Mouse (Mus musculus): ENCODE results near the gene Zfp750. TPM values are rescaled to one million over a fixed set of nuclear protein-coding genes. Genes with fewer than 3 reads are reported as not detected.

Gene Zfp750
- polyA plus RNA-seq (2014; fragmentation: Illumina TruSeq; extraction: RNeasy Lipid Tissue Mini Kit (QIAGEN cat#74804); ENCODE audit: low read depth, low replicate concordance), result 13.7 TPM

DNA sequence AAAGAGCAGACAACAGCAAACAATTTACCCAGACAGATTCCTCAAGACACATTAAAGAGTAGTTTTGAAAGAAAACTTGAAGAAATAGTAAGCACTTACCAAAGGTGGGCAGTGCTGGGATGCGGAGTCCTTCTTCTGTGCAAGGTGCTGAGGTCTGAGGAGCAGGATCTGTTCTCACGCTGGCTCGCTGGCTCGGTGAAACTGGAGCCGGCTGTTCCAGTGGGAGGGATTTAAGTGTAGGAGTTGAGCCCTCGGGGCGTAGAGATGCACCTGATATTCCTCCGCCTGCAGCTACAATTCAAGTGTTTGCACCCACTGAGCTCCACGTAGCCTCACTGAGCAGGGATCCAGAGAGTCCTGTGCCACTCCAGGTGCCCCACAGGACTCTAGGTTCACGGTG is at the start of gene Zfp750:
Gene Zfp750 (minus strand): TSS at position 203 of the 400 bp plus-strand sequence.

Other genes with a start within 250 kb of the Zfp750 start
- 65.0 TPM for gene Wdr45b, start 164.9 kb downstream of the Zfp750 start, polyA plus RNA-seq (2014; fragmentation: Illumina TruSeq; extraction: RNeasy Lipid Tissue Mini Kit (QIAGEN cat#74804); ENCODE audit: low read depth, low replicate concordance)
- gene Rab40b, start 131.1 kb downstream of the Zfp750 start, polyA plus RNA-seq (2014; fragmentation: Illumina TruSeq; extraction: RNeasy Lipid Tissue Mini Kit (QIAGEN cat#74804); ENCODE audit: low read depth, low replicate concordance), result 2.1 TPM
- 9.4 TPM for gene Fn3krp, start 97.9 kb downstream of the Zfp750 start, polyA plus RNA-seq (2014; fragmentation: Illumina TruSeq; extraction: RNeasy Lipid Tissue Mini Kit (QIAGEN cat#74804); ENCODE audit: low read depth, low replicate concordance)
- gene Fn3k, start 84.4 kb downstream of the Zfp750 start, polyA plus RNA-seq (2014; fragmentation: Illumina TruSeq; extraction: RNeasy Lipid Tissue Mini Kit (QIAGEN cat#74804); ENCODE audit: low read depth, low replicate concordance), result 2.0 TPM
- 26.4 TPM for gene Tbcd, start 67.4 kb downstream of the Zfp750 start, polyA plus RNA-seq (2014; fragmentation: Illumina TruSeq; extraction: RNeasy Lipid Tissue Mini Kit (QIAGEN cat#74804); ENCODE audit: low read depth, low replicate concordance)
- gene B3gntl1, start 153.8 kb upstream of the Zfp750 start, polyA plus RNA-seq (2014; fragmentation: Illumina TruSeq; extraction: RNeasy Lipid Tissue Mini Kit (QIAGEN cat#74804); ENCODE audit: low read depth, low replicate concordance), result 2.9 TPM
- gene Metrnl, start 182.2 kb upstream of the Zfp750 start, polyA plus RNA-seq (2014; fragmentation: Illumina TruSeq; extraction: RNeasy Lipid Tissue Mini Kit (QIAGEN cat#74804); ENCODE audit: low read depth, low replicate concordance), result 12.2 TPM

Data from sigmoid colon, adult 10 weeks (tissue).